ENCODE assay signal across 8 mouse cellular contexts in the genomic region with DNA sequence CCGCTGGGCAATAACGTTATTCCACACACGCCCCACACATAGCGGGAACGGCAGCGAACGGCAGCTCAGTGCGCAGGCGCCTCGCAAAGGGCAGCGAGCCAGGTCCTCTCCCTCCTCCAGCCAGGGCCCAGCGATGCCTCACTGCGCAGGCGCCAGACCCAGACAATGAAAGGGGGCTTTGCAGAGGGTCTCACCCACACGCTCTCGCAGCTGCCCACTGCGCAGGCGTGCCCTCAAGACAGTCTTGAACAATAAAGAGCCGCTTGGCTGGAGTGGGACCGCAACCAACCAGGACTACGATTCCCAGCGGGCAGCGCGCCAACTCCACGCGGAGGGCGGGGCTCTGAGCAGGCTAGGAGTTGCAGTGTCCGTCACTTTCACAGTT. TPM values are rescaled to one million over a fixed set of nuclear protein-coding genes. Genes with fewer than 3 reads are reported as not detected.
A peak's percentile ranks its signal among the peaks of the same experiment; 100 is the strongest.
DNase-seq lines count a peak whose midpoint lies in the region; ATAC-seq lines count a peak whose summit lies in the region.

A gene (minus strand): TSS at position 32 of the 385 bp plus-strand sequence.

- under 1% methylated on average over 28 of the region's 28 CpGs for WGBS in hindbrain, embryonic 13.5 days

- no peaks in the 10 kb centered on the region for H3K9me3 ChIP-seq in hindbrain, embryonic 13.5 days

- peak; percentile 96 for ATAC-seq in hindbrain, embryonic 13.5 days (ENCODE audit: low FRiP score)

- H3K4me2 ChIP-seq in hindbrain, embryonic 13.5 days: peak within 1 kb of the TSS; percentile 74

- no peaks in the 10 kb centered on the region for H3K27me3 ChIP-seq in hindbrain, embryonic 13.5 days

- H3K27ac ChIP-seq in hindbrain, embryonic 13.5 days: peak within 1 kb of the TSS; percentile 100

- H3K4me3 ChIP-seq in hindbrain, embryonic 13.5 days: peak within 1 kb of the TSS; percentile 89

- H3K4me1 ChIP-seq in hindbrain, embryonic 13.5 days (replicated peaks): peaks cover 29% of the 10 kb centered on the region

- no peaks in the 10 kb centered on the region for H3K36me3 ChIP-seq in hindbrain, embryonic 13.5 days

- DNase-seq in R1 (ENCODE audit: low read depth, low spot score): peak; percentile 99
- peak; percentile 100 for DNase-seq in cerebellum, postnatal 14 days
- DNase-seq in frontal cortex, postnatal 14 days (ENCODE audit: low spot score in 2 of 2): peak; percentile 94 to 96
- peak; percentile 98 to 99 for DNase-seq in layer of hippocampus, postnatal 14 days (ENCODE audit: low spot score in 2 of 2)
- DNase-seq in lung, postnatal 10 days: peak; percentile 97
- peak; percentile 97 for DNase-seq in ovary, postnatal 36 days (ENCODE audit: low spot score)
- peak; percentile 94 for DNase-seq in thymus, postnatal 14 days

- H3K9ac ChIP-seq in hindbrain, embryonic 13.5 days: peak within 1 kb of the TSS; percentile 98

RNA-seq across cellular contexts. Expression of the gene that starts here (rescaled TPM):
- polyA plus RNA-seq in hindbrain, embryonic 13.5 days (2015; fragmentation: Nextera tagmentation; extraction: Ambion mirVana): 122 and 128 TPM in 2 replicates
- 100 to 1,000 TPM; 115 to 139 TPM for total RNA-seq in layer of hippocampus, postnatal 14 days (2021)

Comparison
In these comparisons a context has a peak if more than half of its experiments do, and no peak if none do; other contexts are left out.
1. Peak in every context shown above with its lines: DNase-seq, ATAC-seq, H3K4me3 ChIP-seq and H3K27ac ChIP-seq.